Mouse (Mus musculus) liver (tissue): ENCODE data around the gene Znrf2.

ENCODE experiments used
- DNase-seq: peaks from one replicate; pipeline ENCODE4 v3.0.0-alpha.2; 2020; ENCODE audit warnings: mixed read lengths

Znrf2 gene

DNA sequence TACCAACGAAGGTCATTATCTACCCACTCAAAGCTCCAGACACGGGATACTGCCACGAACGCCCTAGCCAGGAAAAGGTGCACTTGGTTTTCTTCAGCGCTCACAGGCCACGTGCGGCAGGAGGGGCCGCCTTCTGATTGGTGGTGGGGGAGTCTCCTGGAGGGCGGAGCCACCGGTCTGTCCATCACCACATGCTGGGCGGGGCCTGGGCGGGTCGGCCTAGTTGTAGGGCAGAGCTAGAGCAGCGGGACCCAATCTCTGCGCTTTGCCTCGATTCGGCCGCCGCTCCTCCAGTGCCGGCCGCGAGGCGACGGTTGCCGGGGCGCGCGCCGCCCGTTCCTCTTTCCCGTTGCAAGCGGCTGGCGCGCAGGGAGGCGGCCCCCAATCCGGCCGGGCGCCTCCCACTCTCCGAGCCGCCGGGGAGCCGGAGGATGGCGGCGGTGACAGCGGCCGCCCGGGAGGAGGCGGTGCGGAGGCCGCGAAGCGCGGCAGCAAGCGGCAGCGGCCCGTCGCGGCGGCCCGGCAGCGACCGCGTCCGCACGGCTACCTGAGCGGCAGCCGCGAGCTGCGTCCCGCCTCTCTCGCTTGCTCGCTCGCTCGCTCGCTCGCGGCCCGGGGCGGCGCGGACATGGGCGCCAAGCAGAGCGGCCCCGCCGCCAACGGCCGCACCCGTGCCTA, at the start of gene Znrf2:
Gene Znrf2, plus strand, starts transcription at position 529 of the 678 bp plus-strand sequence.
- peak; percentile 99 for DNase-seq

DNA sequence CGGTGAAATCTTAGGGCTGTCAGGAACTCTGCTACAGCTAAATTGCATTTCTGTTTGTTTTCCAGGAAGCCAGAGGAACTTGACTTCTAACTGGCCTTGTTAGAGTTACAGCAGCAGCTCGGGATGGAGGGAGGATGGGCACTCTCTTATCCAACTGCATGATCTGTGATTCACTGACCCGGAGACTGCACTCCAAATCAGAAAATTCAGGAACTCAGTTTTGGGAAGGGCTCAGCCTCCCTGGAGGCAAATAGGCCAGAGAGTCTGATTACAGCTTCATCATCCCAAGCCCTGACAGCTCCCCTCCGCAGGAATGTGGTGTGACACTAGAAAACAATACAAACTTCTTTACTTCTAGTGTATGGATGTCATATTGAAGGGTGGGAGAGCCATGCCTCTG, 49.0 kb upstream of the Znrf2 start:
- no peak for DNase-seq

DNA sequence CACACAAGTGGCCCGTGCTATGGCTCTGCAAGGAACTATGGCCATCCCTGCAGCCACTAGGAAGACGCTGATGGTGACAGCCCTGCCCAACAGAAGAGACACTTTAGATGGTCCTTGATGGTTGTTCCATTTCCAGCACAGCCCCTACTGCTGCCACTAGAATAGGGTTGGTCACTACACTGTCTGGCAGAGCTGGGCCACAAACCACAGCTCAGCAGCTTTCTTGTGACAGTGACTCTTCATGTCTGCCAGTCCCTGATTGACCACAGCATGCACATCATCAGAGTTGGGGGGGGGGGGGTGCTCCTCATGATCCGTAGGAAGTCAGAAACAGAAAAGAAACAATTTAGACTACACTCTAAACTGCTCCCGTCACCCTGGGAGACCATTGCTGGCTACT, 46.0 kb upstream of the Znrf2 start:
- DNase-seq = no peak

DNA sequence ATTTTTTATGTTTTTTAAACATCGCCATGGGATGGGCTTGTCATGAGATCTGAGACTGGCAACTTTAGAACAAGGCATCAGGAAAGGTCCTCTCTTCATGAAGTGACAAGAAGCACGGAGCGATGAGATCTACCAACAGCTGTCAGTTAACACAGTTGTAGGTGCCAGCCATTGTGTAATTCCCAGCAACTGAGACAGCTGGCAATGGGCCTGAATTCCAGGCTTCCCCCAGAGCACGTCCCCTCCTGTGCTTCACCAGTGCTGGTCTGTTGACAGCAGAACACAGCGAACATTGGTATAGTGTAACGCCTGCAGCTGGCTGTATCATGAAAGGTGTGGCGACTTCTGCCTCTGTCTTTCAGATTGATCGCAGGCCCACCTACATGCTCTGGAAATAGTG, 45.5 kb upstream of the Znrf2 start:
- no peak for DNase-seq

DNA sequence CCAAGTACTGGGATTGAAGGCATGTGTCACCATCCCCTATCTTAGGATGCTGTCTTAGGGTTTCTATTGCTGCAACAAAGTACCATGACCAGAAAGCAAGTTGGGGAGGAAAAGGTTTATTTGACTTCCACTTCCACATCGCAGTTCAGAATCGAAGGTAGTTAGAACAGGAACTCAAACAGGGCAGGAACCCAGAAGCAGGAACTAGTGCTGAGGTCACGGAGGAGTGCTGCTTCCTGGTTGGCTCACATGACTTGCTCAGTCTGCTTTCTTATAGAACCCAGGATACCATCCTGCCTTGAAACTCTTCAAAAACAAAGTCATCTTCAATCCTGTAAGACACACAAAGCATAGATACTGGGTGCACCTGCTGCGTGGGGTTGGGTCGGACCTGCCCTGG, 44.6 kb upstream of the Znrf2 start:
- DNase-seq = no peak

DNA sequence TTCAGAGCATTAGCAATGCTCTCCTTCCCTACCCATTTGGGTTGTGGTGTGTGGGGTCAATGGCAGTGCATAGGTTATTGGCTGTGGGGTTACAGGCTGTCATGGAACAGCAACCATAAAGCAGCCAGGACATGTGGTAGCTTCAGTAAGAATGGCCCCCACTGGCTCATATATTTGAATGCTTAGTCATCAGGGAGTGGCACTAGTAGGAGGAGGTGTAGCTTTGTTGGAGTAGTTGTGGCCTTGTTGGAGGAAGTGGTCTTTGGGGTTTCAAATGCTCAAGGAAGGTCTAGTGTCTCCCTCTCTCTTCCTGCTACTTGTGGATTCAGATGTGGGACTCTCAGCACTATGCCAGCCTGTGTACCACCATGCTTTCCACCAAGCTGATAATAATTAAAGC, 41.0 kb upstream of the Znrf2 start:
- DNase-seq = no peak

DNA sequence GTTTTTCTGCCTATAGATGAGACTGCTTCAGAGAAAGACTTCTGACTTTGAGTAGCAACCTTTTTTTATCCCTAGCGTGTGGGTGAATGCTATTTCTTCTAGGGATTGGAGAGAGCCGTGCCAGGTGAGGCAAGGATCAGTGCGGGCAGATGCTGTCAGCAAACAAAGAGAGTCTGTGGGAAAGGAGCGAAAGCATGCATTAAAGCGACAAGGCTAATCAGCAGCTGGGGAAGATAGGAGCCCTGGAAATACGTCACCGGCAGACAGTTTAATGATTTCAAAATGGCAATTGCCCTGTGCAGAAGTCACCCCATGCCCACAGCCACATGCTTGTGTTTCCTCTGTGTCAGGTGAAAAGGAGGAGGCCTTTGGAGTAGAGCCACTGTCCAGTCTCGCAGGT, 39.1 kb upstream of the Znrf2 start:
- DNase-seq = no peak

DNA sequence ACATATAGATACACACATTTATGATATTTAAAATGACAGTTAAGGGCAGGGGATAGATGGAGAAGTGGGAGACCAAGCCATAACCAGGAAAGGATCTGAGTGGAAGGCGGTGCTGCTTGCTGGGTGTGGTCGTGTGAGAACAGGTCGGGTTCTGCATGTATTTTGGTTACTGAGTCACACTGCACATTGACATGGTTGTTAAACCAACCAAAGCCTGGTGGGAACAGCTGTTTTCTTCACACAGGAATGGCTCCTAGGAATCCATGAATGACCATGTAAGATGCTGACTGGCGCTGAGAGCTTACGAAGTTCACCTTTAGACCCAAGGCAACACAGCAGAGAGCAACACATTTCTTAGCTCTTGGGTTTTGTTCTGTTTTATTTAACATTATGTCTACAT, 36.7 kb upstream of the Znrf2 start:
- DNase-seq = no peak

DNA sequence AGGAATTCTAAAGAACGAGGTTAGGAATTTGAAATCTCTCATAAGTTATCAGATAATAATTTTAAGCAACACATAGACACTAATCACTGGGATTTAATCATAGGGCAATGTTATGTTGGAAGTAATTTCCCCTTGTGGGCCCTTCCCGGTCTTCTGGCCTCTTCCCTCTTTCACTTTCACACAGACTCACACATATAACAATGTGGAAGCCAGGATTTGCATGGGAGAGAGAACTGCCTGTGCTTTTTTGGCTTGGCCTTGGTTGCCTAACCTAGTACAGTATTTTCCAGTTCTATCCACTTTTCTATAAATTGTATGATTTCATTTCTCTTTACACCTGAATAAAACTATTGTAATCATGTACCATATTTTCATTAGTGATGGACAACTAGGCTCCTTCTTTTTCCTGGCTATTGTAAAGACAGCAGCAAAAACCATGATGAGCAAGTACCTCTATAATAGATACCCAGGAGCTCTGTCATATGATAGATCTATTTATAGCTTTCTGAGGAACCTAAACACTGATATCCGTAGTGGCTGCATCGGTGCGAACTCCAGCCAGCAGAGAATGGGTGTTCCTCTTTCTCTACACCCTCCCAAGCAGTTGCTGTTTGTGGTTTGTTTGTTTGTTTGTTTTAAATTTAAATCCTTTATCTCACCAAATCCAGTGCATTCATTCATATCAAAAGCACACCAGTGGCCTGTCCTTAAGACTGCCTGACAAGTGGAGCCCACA, 36.0 kb upstream of the Znrf2 start:
- DNase-seq = no peak

DNA sequence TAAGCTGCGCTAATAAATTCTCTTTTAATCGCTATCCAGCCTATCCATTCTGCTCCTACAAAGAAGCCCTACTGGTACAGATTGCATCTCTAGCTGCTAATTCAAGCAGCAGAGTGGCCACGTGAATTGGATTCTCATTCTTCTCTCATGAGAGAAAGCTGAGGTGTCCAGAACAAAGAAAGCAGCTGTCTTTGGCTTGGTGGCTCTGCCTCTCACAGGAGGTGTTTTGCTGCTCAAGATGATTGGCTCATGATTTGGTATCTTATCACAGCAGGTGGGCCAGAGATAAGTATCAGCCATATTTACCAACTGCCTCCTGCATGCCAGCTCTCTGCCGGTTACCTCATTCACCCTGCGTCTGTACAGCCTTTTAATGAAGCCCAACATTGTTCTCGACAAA, 34.8 kb upstream of the Znrf2 start:
- no peak for DNase-seq

DNA sequence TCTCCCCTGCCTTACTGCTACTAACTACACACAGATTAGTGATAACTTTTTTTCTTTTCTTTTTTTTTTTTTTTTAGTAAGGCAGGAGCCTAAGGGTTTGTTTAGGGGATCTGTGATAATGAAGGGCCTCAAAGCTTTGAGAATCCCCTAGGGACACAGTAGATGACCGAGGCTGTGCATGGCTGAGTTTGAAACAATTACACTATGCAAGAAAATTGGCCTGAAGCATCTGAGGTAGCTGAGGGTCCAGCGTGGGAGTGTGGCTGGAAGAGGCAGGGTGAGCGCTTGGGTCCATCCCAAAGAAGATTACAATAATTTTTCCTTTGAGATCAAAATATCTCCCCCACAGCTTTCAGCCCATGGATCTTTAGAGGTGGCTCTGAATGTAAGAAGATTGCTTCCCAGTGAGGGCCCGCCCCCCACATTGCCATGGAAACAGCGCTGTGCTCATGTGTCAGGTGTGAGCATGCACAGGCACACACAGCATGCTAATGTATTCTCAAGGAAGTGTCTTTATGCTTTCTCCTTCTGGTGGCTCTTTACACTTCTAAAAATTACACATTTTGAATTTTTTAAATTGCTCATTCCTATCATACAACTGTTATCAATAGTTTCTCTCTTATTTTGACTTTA, 31.5 kb upstream of the Znrf2 start:
- DNase-seq = no peak

DNA sequence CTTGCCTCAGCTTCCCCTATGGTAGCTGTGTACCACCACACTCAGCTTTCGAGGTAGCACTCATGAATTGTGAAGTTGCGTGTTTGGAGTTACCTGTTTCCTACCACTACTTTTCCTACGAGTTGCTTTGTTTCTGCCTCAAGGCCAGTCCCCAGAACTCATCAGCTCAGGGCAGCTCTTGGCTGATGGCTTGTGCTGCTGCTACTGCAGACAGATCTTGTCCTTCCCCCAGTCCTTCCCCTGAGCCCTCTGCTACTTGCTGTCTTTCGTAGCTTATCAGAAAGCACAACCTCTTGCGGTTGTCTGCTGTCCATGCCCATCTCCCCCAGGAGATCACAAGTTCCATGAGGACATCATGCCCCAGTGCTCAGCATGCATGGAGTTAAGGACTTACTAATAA, 29.9 kb upstream of the Znrf2 start:
- DNase-seq = no peak

DNA sequence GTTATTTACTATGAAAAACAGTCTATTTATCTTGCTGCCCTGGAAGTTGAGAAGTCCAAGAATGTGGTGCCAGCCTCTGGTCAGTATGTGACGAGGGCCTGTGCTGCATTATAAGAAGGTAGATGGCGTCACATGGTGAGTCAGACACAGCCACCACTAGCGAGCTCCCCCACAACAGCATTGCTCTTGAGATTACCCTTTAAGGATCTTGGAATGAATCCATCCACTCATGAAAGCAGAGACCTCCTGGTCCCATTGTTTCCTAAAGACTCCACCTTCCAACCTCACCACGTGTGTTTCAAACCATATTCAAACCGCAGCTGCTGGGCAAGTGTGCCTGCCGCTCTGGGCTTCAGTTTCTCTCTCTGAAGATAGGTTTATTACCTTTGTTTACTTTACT, 28.2 kb upstream of the Znrf2 start:
- no peak for DNase-seq

DNA sequence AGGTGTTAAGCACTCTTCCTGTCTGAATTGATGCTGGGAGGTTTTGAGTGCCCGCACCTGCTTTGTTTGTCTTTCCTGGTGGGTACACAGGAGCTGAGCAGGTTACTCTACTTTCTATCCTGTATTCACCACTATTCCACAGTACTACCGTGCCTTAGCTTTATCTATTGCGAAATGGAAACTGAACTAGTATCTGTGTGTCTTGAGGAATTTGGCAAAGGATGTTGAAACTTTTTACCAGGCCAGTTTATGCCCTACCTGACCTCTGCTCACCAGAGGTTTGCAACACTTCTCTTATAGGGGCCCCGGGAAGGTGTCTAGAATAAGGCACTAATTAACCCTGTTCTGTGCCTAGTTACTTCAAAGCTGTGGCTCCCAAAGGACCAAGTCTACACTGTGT, 27.6 kb upstream of the Znrf2 start:
- no peak for DNase-seq

DNA sequence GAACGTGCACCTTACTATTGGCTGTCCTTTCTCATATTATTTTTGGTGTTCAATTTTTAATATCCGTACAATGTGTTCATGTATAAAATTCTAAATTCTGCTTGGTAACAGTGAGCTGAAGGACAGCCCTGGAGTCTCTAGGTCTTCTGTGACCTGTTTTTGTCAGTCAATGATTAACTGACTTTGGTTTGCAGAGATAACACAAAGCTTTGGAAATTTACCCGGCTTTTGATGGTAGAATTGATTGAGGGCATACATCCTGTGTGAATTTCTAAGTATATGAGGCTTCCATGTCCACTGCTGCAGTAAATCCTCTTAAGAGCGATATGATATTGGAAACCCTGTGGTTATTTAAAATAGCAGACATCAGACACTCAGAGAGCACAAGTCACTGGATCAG, 26.6 kb upstream of the Znrf2 start:
- no peak for DNase-seq

DNA sequence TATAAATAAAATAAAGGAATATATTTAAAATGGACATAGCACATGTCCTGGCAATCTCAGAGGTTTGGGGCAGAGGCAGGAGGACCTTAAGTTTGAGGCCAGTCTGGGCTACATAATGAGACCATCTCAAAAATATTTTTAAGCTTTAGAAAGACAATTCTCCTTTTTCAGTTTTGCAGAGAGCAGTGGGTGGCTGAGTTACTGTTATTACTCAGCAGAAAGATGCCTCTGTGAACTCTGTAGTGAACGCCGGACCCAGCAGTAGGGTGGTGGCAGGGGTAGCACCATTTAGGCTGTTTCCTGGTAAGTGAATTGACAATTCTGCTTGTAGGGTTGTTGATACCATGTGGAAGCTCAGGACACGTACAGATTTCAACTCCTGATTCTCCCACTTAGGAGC, 22.9 kb upstream of the Znrf2 start:
- DNase-seq = no peak

DNA sequence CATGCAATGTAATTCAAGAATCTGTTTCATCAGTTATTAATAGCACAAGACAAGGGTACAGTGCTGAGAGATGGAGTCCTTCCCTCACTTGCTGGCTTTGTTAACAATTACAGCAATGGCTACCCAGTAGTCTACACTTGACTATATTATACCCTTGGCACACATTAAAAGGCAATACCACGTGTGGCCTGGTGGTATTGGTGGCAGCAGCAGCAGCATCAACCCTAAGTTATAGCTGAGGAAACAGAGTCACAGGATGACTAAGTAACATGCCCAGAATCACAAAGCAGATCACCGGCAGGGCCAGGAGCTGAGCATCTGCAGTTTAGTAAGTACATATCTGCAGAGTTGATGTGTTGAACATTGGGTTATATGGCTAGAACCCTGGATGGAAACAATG, 22.3 kb upstream of the Znrf2 start:
- no peak for DNase-seq

DNA sequence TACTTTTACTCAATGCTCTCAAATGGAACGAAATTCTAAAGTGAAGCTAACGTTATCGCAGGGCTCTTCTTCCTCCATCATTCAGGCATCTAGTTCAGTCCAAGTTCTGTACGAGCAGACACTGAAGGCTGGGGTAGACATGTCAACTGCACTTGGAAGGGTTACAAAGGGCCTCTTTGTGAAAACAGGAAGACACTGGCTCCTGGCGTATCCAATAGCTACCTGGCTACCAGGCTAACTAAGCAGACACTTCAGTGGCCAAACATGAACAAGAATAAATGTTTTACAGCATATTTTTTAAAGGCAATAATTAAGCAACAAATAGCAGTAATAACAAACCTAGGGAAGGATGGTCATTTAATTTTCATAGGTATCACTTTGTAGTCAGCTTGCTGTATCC, 21.7 kb upstream of the Znrf2 start:
- DNase-seq = no peak

DNA sequence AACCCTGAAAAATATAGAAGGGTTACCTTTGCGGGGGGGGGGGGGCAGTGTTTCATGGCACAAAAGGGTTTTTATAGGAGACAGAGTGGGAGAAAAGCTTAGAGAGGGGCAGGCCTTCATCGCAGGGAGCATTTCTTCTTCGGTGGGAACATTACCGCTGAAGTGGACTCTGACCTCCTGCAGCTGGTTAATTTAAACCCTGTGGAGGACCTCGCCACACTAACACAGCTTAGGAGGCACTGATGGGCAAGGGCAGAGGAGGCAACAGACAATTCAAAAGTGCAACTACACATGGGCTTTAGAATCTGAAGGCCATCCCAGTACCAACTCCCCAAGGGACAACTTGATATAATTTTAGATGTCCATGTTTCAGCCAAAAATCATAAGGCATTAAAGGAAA, 20.7 kb upstream of the Znrf2 start:
- DNase-seq = no peak

DNA sequence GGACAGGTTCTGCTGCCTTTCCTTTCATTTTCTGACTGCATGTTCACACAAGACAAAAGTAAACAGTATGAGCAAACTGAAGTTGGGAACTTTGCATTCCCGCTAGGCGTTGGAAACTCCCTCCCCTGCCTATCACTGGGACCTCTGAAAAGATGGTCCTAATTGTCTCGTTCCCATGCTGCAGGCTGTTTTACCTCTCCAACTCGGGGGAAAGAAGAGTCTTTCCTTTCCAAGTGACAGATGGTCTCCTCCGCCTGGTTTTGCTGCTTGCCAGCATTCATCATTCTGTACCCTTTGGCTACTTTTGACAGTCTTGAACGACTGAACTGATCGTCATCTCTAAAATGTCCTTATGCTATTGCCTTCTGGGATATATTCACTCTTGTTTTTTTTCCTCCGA, 14.4 kb upstream of the Znrf2 start:
- no peak for DNase-seq

DNA sequence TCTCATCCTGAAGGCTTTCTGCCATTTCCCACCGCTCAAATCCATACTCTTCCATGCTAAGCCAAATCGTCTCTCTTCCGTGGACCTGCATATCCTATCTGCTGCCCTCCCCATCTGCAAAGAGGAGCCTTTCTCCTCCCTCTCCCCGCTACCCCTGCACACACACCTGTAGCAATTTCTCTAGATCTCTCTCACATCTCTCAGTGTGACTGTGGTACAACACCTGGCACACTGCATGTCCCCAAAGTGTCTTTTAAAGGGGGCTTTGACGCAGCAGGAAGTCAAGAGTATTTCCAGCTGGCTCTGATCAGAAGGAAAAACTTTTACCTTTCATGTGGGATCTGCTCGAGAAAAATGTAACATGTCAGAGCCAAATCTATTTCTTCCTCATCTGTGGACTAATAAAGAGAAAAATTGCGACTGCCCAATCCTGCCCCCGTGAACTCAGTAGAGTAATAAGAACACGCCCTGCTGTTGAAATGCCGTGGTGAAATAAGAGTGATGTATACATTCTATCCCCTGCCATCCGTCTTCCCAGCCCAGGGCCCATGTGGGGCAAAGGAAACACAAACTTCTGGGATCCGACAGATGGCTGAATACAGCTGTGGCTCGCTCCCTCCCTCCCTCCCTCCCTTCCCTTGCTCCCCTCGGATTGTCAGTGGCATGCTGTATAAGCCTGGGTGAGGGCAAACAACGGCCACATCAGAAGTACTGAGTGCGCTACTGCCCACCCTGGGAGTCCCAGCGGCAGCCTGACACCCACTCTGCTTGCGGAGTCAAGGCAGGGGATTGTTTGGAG, 12.5 kb upstream of the Znrf2 start:
- no peak for DNase-seq

DNA sequence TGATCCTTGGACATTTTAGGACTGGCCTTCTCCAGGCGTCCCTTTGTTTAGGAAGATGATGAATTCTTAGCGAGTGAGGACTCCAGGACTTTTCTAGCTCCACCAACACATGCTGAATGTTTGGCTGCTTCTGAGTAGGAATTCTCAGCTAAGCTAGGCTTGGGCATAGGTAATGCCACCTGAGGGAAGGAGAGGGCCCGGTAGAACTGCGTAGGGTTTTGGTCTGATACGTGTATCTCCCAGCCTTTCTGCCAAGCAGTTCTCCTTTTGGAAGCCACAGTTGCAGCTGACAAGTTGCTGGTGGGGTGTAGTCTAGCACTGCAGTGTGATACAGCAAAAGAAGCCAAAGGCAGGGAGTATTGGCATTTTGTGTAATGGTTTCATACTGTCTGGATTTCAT, 10.9 kb upstream of the Znrf2 start:
- no peak for DNase-seq

DNA sequence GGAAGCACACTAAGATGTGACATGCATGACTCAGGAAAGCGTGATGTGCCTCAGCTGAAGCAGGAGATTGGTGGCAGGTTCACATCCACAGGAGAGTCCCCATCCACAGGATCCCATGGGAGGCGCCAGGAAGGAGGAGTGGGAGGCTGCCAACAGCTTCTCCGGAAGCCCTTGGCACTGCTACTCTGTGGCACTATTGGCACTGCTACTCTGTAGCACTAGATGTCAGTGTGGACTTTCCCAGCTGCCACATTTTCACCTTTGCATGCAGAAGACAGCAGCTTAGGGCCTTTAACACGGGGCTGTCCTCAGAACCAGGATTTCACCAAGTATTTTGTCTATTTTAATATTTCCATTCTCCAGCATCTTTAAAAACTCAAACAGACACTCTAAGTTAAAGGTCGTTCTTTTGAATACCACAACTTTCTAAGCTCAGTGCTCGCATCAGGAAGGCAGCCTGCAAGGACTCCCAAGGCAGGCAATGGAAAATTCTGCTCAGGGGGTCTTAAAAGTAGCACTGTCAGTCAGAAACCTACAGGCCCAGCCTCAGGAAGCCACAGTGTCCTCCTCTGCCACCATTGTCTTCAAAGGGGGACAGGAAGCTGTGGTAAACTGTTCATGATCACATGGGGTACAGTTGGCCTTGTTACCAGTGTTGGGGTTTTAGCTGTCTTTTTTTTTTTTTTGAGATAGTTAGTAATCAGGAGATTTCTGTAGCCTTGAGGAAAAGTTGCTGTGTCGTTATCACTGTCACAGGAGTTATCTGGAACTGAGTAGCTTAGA, 7.0 kb upstream of the Znrf2 start:
- DNase-seq = no peak
